Mouse (Mus musculus) C3H10T1/2 (cell line): ENCODE results near the gene Olfr559. TPM values are rescaled to one million over a fixed set of nuclear protein-coding genes. Genes with fewer than 3 reads are reported as not detected.

Experiments used
- polyA plus RNA-seq, 2 experiments: library from polyadenylated mRNA; unstranded; fragments of >200 nt; fragmentation: generic; extraction: Trizol; gene quantifications; one replicate each; pipeline ENCODE4 v1.2.1; 2012; ENCODE audit warnings: missing spikeins in 2 of 2

Gene Olfr559
- polyA plus RNA-seq, result not detected

GRCm38 (mm10) chr7:102727391-102727790, at the start of gene Olfr559:
Gene Olfr559, minus strand, starts transcription at chr7:102727491.

GRCm38 (mm10) chr7:102770921-102771320, 43.6 kb upstream of the Olfr559 start, which contains the start of gene Olfr561:
Gene Olfr561, plus strand, starts transcription at chr7:102771221.

GRCm38 (mm10) chr7:102759266-102759665, 32.0 kb upstream of the Olfr559 start, which contains the start of the genes Olfr560 and Olfr78:
Gene Olfr560, minus strand, starts transcription at chr7:102759366.
Gene Olfr78, minus strand, starts transcription at chr7:102759471.

GRCm38 (mm10) chr7:102718970-102719369, 8.3 kb downstream of the Olfr559 start, which contains the start of gene Olfr33:
Gene Olfr33, minus strand, starts transcription at chr7:102719070.

GRCm38 (mm10) chr7:102701915-102702314, 25.4 kb downstream of the Olfr559 start, which contains the start of gene Olfr558:
Gene Olfr558, plus strand, starts transcription at chr7:102702215.

GRCm38 (mm10) chr7:102695358-102696125, 31.7 kb downstream of the Olfr559 start, which contains the start of gene Olfr557:
Gene Olfr557, plus strand, starts transcription at chr7:102695910.

GRCm38 (mm10) chr7:102686944-102687501, 40.3 kb downstream of the Olfr559 start, which contains the start of gene Trim68:
Gene Trim68, minus strand, starts transcription at chr7:102687327.

Other genes starting within 250 kb of the Olfr559 start
- under 1 TPM in 1 of 2 experiments, not detected in 1; 0.12 TPM for gene Olfr543, start 245.8 kb downstream of the Olfr559 start, polyA plus RNA-seq
- under 1 TPM in 1 of 2 experiments, not detected in 1; 0.04 TPM for gene Olfr544, start 239.2 kb downstream of the Olfr559 start, polyA plus RNA-seq
- gene Olfr545, start 227.9 kb downstream of the Olfr559 start, polyA plus RNA-seq, result not detected
- not detected for gene Olfr547, start 192.7 kb downstream of the Olfr559 start, polyA plus RNA-seq
- not detected for gene Olfr548-ps1, start 186.6 kb downstream of the Olfr559 start, polyA plus RNA-seq
- not detected for gene Olfr549, start 177.6 kb downstream of the Olfr559 start, polyA plus RNA-seq
- gene Trim21, start 162.0 kb downstream of the Olfr559 start, polyA plus RNA-seq, result 1 to 10 TPM in 1 of 2 experiments, under 1 TPM in 1; 0.23 to 3.9 TPM
- not detected for gene Olfr550, start 156.0 kb downstream of the Olfr559 start, polyA plus RNA-seq
- not detected for gene Olfr551, start 135.6 kb downstream of the Olfr559 start, polyA plus RNA-seq
- gene Olfr552, start 129.7 kb downstream of the Olfr559 start, polyA plus RNA-seq, result not detected
- gene Olfr553, start 109.3 kb downstream of the Olfr559 start, polyA plus RNA-seq, result not detected
- gene Olfr554, start 89.1 kb downstream of the Olfr559 start, polyA plus RNA-seq, result not detected
- not detected for gene Olfr555, start 68.7 kb downstream of the Olfr559 start, polyA plus RNA-seq
- gene Olfr556, start 62.6 kb downstream of the Olfr559 start, polyA plus RNA-seq, result not detected
- gene Trim68, start 40.2 kb downstream of the Olfr559 start, polyA plus RNA-seq, result 1 to 10 TPM in 1 of 2 experiments, under 1 TPM in 1; 0.36 to 3.6 TPM
- gene Olfr557, start 31.6 kb downstream of the Olfr559 start, polyA plus RNA-seq, result not detected
- not detected for gene Olfr558, start 25.3 kb downstream of the Olfr559 start, polyA plus RNA-seq
- not detected for gene Olfr33, start 8.4 kb downstream of the Olfr559 start, polyA plus RNA-seq
- gene Olfr560, start 31.9 kb upstream of the Olfr559 start, polyA plus RNA-seq, result not detected
- gene Olfr78, start 32.0 kb upstream of the Olfr559 start, polyA plus RNA-seq, result not detected
- gene Olfr561, start 43.7 kb upstream of the Olfr559 start, polyA plus RNA-seq, result not detected
- not detected for gene Olfr564, start 76.0 kb upstream of the Olfr559 start, polyA plus RNA-seq
- not detected for gene Olfr566, start 131.3 kb upstream of the Olfr559 start, polyA plus RNA-seq
- not detected for gene Olfr568, start 149.6 kb upstream of the Olfr559 start, polyA plus RNA-seq
- not detected for gene Olfr569, start 163.4 kb upstream of the Olfr559 start, polyA plus RNA-seq
- gene Olfr570, start 167.1 kb upstream of the Olfr559 start, polyA plus RNA-seq, result not detected
- gene Olfr571, start 190.0 kb upstream of the Olfr559 start, polyA plus RNA-seq, result not detected
- gene Olfr572, start 196.9 kb upstream of the Olfr559 start, polyA plus RNA-seq, result not detected
- gene Olfr573-ps1, start 215.1 kb upstream of the Olfr559 start, polyA plus RNA-seq, result not detected
- not detected for gene Olfr574, start 221.0 kb upstream of the Olfr559 start, polyA plus RNA-seq
- not detected for gene Olfr575, start 231.3 kb upstream of the Olfr559 start, polyA plus RNA-seq
- not detected for gene Olfr576, start 235.2 kb upstream of the Olfr559 start, polyA plus RNA-seq
- not detected for gene Olfr577, start 248.5 kb upstream of the Olfr559 start, polyA plus RNA-seq